Mouse (Mus musculus) forebrain, postnatal 0 days (tissue): ENCODE data around the gene Mrps7. TPM values are rescaled to one million over a fixed set of nuclear protein-coding genes. Genes with fewer than 3 reads are reported as not detected.

Source experiments
- ATAC-seq: fragments of 200-750 bp; cut with Nextera tagmentation; 2 replicates; pipeline ENCODE4 v1.8.0; 2017; ENCODE audit warnings: mild to moderate bottlenecking, moderate library complexity
- DNase-seq: peaks from one replicate; pipeline ENCODE4 v3.0.0-alpha.2; 2015
- H3K27ac ChIP-seq: fragments of 300-500 bp; sonication (generic); 2 replicates; pipeline ENCODE4 v1.5.1; 2014; ENCODE audit warnings: low read depth, mild to moderate bottlenecking, antibody characterized with exemption, low read length, moderate library complexity, mixed read lengths
- H3K27me3 ChIP-seq: fragments of 300-500 bp; sonication (generic); 2 replicates; pipeline ENCODE4 v1.6.1; 2014; ENCODE audit warnings: mild to moderate bottlenecking, low read length, mixed read lengths; ENCODE audit not compliant: insufficient read depth
- H3K36me3 ChIP-seq: fragments of 300-500 bp; sonication (generic); 2 replicates; pipeline ENCODE4 v1.6.1; 2014; ENCODE audit warnings: mild to moderate bottlenecking, moderate library complexity; ENCODE audit not compliant: insufficient read depth
- H3K4me1 ChIP-seq: fragments of 300-500 bp; sonication (generic); 2 replicates; pipeline ENCODE4 v1.6.1; 2014; ENCODE audit warnings: antibody characterized with exemption; ENCODE audit not compliant: insufficient read depth
- H3K4me2 ChIP-seq: fragments of 300-500 bp; sonication (generic); 2 replicates; pipeline ENCODE4 v1.6.1; 2014; ENCODE audit warnings: low read depth, mild to moderate bottlenecking, moderate library complexity
- H3K4me3 ChIP-seq: fragments of 300-500 bp; sonication (generic); 2 replicates; pipeline ENCODE4 v1.5.1; 2014; ENCODE audit warnings: low read depth, low read length, mixed read lengths
- H3K9ac ChIP-seq: fragments of 300-500 bp; sonication (generic); 2 replicates; pipeline ENCODE4 v1.6.1; 2014; ENCODE audit warnings: mild to moderate bottlenecking
- H3K9me3 ChIP-seq: fragments of 300-500 bp; sonication (generic); 2 replicates; pipeline ENCODE4 v1.6.1; 2016; ENCODE audit warnings: low read length
- CTCF ChIP-seq: sonication (generic); IDR thresholded peaks from 2 replicates; pipeline ENCODE4 v1.5.1; 2016; ENCODE audit warnings: antibody characterized with exemption, control low read depth, low read depth
- WGBS: fragments of 180-500 bp; shearing (Covaris S2); extraction: QIAGEN DNeasy Blood & Tissue Kit; methylation state at CpG from one replicate; pipeline ENCODE4 v1.1.7; 2014; 5-methylcytosine and 5-hydroxymethylcytosine counted together
- polyA plus RNA-seq: library from polyadenylated mRNA; unstranded; fragments of >200 nt; fragmentation: Nextera tagmentation; extraction: Ambion mirVana; gene quantifications from 2 replicates; pipeline ENCODE4 v1.2.1, GENCODE M21; 2015
- total RNA-seq: library from RNA; depleted of rRNA; stranded (reverse); fragments of >200 nt; gene quantifications from 2 replicates; pipeline ENCODE4 v1.2.3, GENCODE M21; 2014

Mrps7 gene
- total and polyA plus RNA-seq, 2 experiments from 2014 or later, result 34.6 to 78.1 TPM

DNA sequence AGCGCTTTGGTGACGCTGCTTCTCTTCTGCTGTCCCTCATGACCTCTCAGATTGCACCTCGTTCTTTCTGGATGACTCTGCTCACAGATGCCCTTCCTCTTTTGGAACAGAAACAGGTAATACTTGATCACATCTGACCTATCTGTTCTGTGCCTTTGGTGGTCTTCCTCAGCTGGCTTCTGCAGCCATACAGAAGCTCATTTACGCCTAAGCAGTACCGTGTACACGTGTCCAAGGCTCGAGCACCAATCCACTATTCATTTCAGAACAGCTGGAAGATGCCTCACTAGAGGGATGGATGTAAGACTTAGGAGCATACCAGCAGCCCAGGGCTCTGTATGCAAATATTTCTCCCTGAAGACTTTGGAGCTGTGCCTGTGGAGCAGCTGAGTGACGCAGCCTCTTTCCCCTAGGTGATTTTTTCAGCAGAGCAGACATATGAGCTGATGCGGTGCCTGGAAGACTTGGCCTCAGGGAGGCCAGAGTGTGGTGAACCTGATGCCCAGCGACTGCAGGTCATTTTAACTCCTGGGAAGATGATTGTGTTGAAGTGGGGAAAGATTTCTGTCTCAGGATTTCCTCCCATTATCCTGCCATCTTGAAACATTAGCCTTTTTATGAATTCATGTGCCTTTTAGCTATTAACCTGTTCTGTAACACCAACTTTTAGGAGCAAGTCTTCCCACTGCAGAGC lies 20.7 kb upstream of the Mrps7 start:
- no peak overlapping the region for H3K27ac ChIP-seq
- WGBS, result 82% methylated on average over 10 of the region's 10 CpGs

DNA sequence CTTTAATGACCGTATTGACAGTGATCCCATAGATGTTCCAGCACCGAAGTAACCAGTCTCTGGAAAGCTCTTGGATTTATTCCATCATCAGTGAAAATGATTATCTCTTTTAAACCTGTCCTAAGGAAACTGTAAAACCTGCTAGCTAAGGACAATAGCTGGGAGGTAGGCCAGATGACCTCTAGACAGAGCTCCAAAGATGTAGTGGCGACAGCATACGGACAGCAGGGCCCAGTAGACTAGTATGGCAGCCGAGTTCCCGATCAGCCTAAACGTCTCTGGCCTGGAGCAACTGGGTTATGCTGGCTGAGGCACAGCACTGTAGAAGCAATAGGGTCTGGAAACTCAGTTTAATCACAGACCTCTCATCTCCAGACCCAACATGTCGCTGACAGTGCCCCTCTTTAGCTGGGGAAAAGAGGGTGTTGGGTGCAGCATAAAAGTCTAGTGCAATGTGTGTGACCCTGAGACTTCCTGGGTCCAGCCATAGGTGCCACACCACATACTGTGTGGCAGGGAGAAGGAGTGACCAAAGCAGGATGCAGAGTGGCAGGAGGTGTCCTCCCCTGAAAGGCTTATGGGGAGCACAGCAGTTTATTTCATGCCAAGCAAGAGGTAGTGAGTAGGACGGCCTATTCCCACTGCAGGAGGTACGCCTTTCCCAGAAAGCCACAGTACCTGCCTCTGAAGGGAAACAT lies 19.2 kb upstream of the Mrps7 start:
- H3K27ac ChIP-seq, result no peak overlapping the region
- peaks cover 92% of the 10 kb centered on the region for H3K36me3 ChIP-seq
- 85% methylated on average over 10 of the region's 10 CpGs for WGBS
- H3K4me1 ChIP-seq, result no peaks in the 10 kb centered on the region
- H3K9ac ChIP-seq, result no peak overlapping the region
- no peak overlapping the region for H3K4me2 ChIP-seq
- H3K9me3 ChIP-seq, result no peaks in the 10 kb centered on the region
- TF ChIP-seq CTCF, result no peak
- DNase-seq (no peak), ATAC-seq (no peak)
- H3K27me3 ChIP-seq, result no peaks in the 10 kb centered on the region
- no peak overlapping the region for H3K4me3 ChIP-seq

More for the DNA sequence above, 20.7 kb upstream of the Mrps7 start:
- H3K36me3 ChIP-seq, result peaks cover 93% of the 10 kb centered on the region
- no peak overlapping the region for H3K9ac ChIP-seq
- DNase-seq (no peak), ATAC-seq (0 out of 2 replicates have a peak, but pooled peaks have one; percentile 17)
- H3K4me3 ChIP-seq, result no peak overlapping the region
- H3K27me3 ChIP-seq, result no peaks in the 10 kb centered on the region
- no peaks in the 10 kb centered on the region for H3K9me3 ChIP-seq
- no peak for TF ChIP-seq CTCF
- no peak overlapping the region for H3K4me2 ChIP-seq
- H3K4me1 ChIP-seq, result no peaks in the 10 kb centered on the region

DNA sequence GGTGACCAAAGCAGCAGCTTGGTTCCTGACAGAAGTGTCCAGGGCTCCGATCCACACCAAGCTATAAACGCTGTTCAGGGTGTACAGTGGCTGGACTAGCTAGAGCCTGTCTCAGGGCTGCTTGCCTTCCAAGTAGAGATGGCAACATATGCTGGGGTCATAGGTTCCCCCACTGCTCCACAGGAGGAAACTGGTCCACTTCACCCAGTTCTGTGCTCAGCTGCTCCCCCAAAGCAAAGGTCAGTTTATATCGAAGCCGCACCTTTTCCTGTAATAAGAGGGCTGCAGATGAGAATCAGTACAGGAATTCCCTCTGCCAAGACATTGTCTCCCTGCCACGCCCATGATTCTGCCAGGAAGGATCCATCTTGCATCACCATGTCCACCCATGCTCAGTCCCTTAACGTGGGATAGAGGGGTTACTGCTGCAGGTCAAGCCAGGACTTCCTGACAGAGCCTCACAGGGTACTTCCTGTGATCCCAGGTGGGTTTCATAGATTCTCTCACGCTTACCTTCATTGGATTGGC lies 18.1 kb upstream of the Mrps7 start:
- H3K4me3 ChIP-seq, result no peak overlapping the region
- H3K4me1 ChIP-seq, result no peaks in the 10 kb centered on the region
- DNase-seq (no peak), ATAC-seq (no peak)
- no peak overlapping the region for H3K4me2 ChIP-seq
- peaks cover 94% of the 10 kb centered on the region for H3K36me3 ChIP-seq
- H3K27me3 ChIP-seq, result no peaks in the 10 kb centered on the region
- H3K27ac ChIP-seq, result no peak overlapping the region
- WGBS, result 90% methylated on average over 7 of the region's 7 CpGs
- no peaks in the 10 kb centered on the region for H3K9me3 ChIP-seq
- TF ChIP-seq CTCF, result no peak
- no peak overlapping the region for H3K9ac ChIP-seq

DNA sequence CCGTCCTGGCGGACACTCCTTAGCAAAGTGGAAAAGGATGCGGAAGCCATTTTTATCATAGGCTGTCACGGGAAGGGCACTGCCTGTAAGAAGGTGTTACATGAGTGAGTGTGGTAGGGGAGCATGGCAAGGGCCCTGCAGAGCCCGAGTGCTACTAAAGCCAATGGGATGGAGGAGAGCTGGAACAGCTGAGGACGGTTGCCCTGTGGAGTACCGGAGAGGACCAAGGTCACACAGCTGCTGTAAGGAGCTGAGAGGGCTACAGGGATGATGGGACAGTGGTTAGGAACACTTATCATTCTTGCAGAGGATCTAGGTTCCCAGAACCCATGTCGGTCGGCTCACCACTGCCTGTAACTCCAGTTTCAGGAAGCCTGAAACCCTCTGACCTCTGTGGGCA lies 17.3 kb upstream of the Mrps7 start:
- no peak overlapping the region for H3K27ac ChIP-seq
- no peaks in the 10 kb centered on the region for H3K27me3 ChIP-seq
- no peak for DNase-seq
- no peak overlapping the region for H3K4me2 ChIP-seq
- no peaks in the 10 kb centered on the region for H3K9me3 ChIP-seq
- no peak for TF ChIP-seq CTCF
- peaks cover 94% of the 10 kb centered on the region for H3K36me3 ChIP-seq
- H3K4me3 ChIP-seq, result no peak overlapping the region
- ATAC-seq, result no peak
- no peaks in the 10 kb centered on the region for H3K4me1 ChIP-seq
- WGBS, result 93% methylated on average over 9 of the region's 9 CpGs
- no peak overlapping the region for H3K9ac ChIP-seq

DNA sequence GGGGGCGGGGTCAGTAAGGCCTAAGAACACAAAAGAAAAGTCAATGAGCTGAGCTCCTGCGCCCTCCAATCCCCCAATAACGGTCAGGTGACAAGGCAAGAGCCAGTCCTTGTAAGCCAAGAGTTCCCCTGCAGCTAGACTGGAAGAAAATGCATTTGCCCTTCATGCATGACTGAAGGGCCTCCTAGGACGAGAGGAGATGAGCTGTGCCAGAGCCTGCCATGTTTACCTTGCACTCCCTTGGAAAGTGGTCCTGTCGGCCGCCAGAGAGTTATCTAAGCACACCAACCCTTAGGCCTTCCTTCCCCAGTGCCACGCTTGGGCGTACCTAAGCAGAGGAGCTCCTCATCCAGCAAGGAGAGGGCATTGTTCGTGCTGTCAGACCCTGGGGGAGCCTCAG lies 15.7 kb upstream of the Mrps7 start:
- Histone ChIP-seq H3K4me1 (no peaks in the 10 kb centered on the region), H3K27me3 (no peaks in the 10 kb centered on the region), H3K4me3 (no peak overlapping the region), H3K36me3 (peaks cover 94% of the 10 kb centered on the region), H3K9ac (no peak overlapping the region), H3K4me2 (no peak overlapping the region), H3K27ac (no peak overlapping the region), H3K9me3 (no peaks in the 10 kb centered on the region)
- no peak for TF ChIP-seq CTCF
- 84% methylated on average over 9 of the region's 9 CpGs for WGBS
- no peak for ATAC-seq
- no peak for DNase-seq

DNA sequence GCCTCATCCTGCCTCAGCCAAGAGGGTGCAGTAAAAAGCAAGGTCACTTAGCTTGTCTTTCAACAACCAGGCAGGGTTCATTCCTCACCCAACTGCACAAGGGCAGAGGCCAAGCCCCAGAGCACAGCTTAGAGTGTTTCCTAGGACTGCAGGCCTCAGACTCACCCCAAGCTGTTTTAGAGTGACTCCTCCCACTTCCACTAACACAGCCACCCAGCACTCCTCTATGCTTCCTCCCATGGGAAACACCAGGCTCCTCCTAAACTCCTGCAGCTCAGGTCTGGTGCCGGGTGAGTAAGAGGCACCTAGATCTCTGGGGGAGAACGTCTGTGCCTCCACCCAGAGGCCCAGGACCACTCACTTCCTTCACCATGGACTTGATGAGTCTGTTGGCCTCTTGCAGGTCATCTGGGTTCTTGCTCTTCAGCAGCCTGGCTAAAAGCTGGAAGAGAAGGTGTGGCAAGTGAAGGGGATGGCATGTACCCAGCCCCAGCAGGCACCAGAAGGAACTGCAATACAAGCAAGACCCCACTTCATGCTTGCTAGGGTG lies 13.1 kb upstream of the Mrps7 start:
- WGBS, result 86% methylated on average over 2 of the region's 2 CpGs
- TF ChIP-seq CTCF, result 0 out of 2 replicates have a peak, but pooled peaks have one; percentile 3
- no peaks in the 10 kb centered on the region for H3K27me3 ChIP-seq

DNA sequence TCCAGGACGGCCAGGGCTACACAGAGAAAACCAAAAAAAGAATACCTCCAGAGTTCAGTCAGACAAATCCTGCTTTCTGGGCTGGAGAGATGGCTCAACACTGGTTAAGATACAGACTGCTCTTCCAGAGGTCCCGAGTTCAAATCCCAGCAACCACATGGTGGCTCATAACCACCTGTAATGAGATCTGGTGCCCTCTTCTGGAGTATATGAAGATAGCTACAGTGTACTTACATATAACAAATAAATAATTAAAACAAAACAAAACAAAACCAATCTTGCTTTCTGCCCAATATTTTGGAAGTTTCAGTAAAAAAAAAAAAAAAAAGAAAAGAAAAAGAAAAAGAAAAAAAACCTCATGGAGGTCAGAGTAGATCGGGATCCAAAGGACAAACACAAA lies 8.5 kb upstream of the Mrps7 start:
- ATAC-seq (no peak), DNase-seq (no peak)
- Histone ChIP-seq H3K4me1 (no peaks in the 10 kb centered on the region), H3K4me3 (no peak overlapping the region), H3K9ac (no peak overlapping the region), H3K9me3 (no peaks in the 10 kb centered on the region), H3K36me3 (peaks cover 55% of the 10 kb centered on the region), H3K27ac (no peak overlapping the region), H3K27me3 (no peaks in the 10 kb centered on the region), H3K4me2 (no peak overlapping the region)
- TF ChIP-seq CTCF, result no peak; the same call in 1 of the 2 replicates
- WGBS, result 98% methylated on average over 3 of the region's 3 CpGs

More for the DNA sequence above, 13.1 kb upstream of the Mrps7 start:
- H3K27ac ChIP-seq, result no peak overlapping the region
- H3K36me3 ChIP-seq, result peaks cover 84% of the 10 kb centered on the region
- no peak overlapping the region for H3K4me3 ChIP-seq
- no peak overlapping the region for H3K4me2 ChIP-seq
- DNase-seq, result no peak
- H3K9ac ChIP-seq, result no peak overlapping the region
- H3K9me3 ChIP-seq, result no peaks in the 10 kb centered on the region
- no peaks in the 10 kb centered on the region for H3K4me1 ChIP-seq
- ATAC-seq, result no peak
